Mouse (Mus musculus): ENCODE measurements around the gene Trim14.

- TF ChIP-seq POLR2A (IDR thresholded peaks at IDR 0.05; ENCODE audit: insufficient read length, low read depth) (no peak), USF1 (IDR thresholded peaks at IDR 0.05; ENCODE audit: low read depth) (no peak), MAX (IDR thresholded peaks at IDR 0.05; ENCODE audit: low read depth) (no peak), CEBPB (IDR thresholded peaks at IDR 0.05; ENCODE audit: insufficient read depth, poor library complexity, severe bottlenecking) (no peak)
Observed at GRCm38 (mm10) chr4:46541707-46542106, 5.8 kb upstream of the Trim14 start.
